Mouse (Mus musculus): ENCODE measurements around the gene Gas6.

DNA sequence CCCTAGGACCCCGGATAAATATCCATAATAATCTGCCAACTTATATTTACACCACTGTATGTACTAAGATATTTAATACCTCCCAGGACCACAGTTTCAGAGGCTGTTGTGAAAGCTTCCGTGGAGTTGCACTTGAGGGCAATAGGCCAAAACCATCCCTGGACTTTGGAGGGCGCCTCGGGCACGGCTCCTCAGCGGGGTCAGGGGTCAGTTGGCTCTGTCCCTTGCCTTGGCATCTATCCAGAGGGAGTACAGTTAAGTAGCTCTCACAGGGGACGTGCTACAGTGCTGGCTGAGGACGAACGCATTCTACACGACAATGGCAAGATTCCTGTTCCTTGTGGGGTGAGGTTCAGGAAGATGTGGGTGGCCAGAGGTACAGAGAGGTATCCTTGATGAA is 31.9 kb downstream of the Gas6 start:
- TF ChIP-seq CTCF (IDR thresholded peaks at IDR 0.05 in 2 of 3, conservative IDR thresholded peaks at IDR 0.05 in 1 of 3; ENCODE audit: control insufficient read depth in 1 of 3, insufficient read depth in 1 of 3, low read depth in 2 of 3, low read length in 3 of 3, poor library complexity in 1 of 3, severe bottlenecking in 1 of 3): no peak
- no peak for TF ChIP-seq POLR2AphosphoS2 (IDR thresholded peaks at IDR 0.05; ENCODE audit: low read length)
- no peak for TF ChIP-seq MAX (IDR thresholded peaks at IDR 0.05; ENCODE audit: low read length)
- no peak for TF ChIP-seq EP300 (IDR thresholded peaks at IDR 0.05; ENCODE audit: low read depth in 1 of 2, low read length in 2 of 2)
- TF ChIP-seq POLR2A (IDR thresholded peaks at IDR 0.05; ENCODE audit: control insufficient read depth in 1 of 2, insufficient read depth in 1 of 2, low read depth in 1 of 2, low read length in 2 of 2, poor library complexity in 1 of 2): no peak
- TF ChIP-seq NELFE (IDR thresholded peaks at IDR 0.05; ENCODE audit: low read depth, low read length): no peak
- TF ChIP-seq HCFC1 (IDR thresholded peaks at IDR 0.05; ENCODE audit: low read depth, low read length): no peak
- no peak for TF ChIP-seq POLR2AphosphoS5 (IDR thresholded peaks at IDR 0.05; ENCODE audit: borderline replicate concordance, low read depth, low read length)
- no peak for TF ChIP-seq MXI1 (IDR thresholded peaks at IDR 0.05; ENCODE audit: low read depth, low read length)
- TF ChIP-seq ETS1 (IDR thresholded peaks at IDR 0.05; ENCODE audit: low read depth, low read length): no peak
- no peak for TF ChIP-seq ZMIZ1 (IDR thresholded peaks at IDR 0.05; ENCODE audit: low read depth, low read length)
- no peak for TF ChIP-seq RCOR1 (IDR thresholded peaks at IDR 0.05; ENCODE audit: low read depth, low read length)

Measured in MEL (cell line).